Comparison of ENCODE assay signal across 1 mouse cellular context in the genomic region with DNA sequence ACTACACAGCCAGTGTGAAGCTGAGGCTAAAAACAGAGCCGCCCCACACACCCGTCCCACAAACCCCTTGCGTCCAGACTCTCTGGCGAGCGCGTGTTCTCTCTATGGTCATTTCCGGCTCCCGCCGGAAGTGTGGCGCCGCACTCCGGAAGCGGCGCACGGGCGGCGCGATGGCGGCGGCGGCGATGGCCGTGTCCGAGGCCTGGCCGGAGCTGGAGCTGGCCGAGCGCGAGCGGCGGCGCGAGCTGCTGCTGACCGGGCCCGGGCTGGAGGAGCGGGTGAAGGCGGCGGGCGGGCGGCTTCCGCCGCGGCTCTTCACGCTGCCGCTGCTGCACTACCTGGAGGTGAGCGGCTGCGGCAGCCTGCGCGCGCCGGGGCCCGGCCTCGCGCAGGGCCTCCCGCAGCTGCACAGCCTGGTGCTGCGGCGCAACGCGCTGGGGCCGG.
A peak's percentile ranks its signal among the peaks of the same experiment; 100 is the strongest.
TF ChIP-seq lines count a peak whose summit lies in the region.

A gene (plus strand): TSS at position 86 of the 444 bp plus-strand sequence.

TF ChIP-seq in CH12.LX, 34 proteins besides CTCF, POLR2A, EP300 and RAD21:
- TF ChIP-seq KAT2A (IDR thresholded peaks at IDR 0.05; ENCODE audit: insufficient replicate concordance, low read length) (peak; percentile 92; the same call in 1 of the 2 replicates), ZMIZ1 (IDR thresholded peaks at IDR 0.05; ENCODE audit: low read depth, low read length) (peak; percentile 51; the same call in 1 of the 2 replicates), USF1 (IDR thresholded peaks at IDR 0.05; ENCODE audit: low read depth, low read length) (no peak), E2F4 (IDR thresholded peaks at IDR 0.05; ENCODE audit: insufficient replicate concordance, low read depth, low read length) (no peak), MAZ (IDR thresholded peaks at IDR 0.05; ENCODE audit: low read depth, low read length) (no peak), PAX5 (IDR thresholded peaks at IDR 0.05; ENCODE audit: low read length) (no peak), MAX (IDR thresholded peaks at IDR 0.05; ENCODE audit: low read length) (peak; percentile 75), MYC (IDR thresholded peaks at IDR 0.05; ENCODE audit: low read depth, low read length) (peak; percentile 84; the same call in 1 of the 2 replicates), MEF2A (IDR thresholded peaks at IDR 0.05; ENCODE audit: borderline replicate concordance, low read depth, low read length) (peak; percentile 62; the same call in 1 of the 2 replicates), NELFE (IDR thresholded peaks at IDR 0.05; ENCODE audit: low read depth, low read length) (peak; percentile 78), ETS1 (conservative IDR thresholded peaks at IDR 0.05; ENCODE audit: low read depth, low read length) (no peak), BHLHE40 (IDR thresholded peaks at IDR 0.05; ENCODE audit: low read depth, low read length) (peak; percentile 69), TCF12 (IDR thresholded peaks at IDR 0.05; ENCODE audit: low read depth, low read length) (peak; percentile 94), IRF4 (IDR thresholded peaks at IDR 0.05; ENCODE audit: low read depth, low read length) (peak; percentile 38; the same call in 1 of the 2 replicates), ELF1 (IDR thresholded peaks at IDR 0.05; ENCODE audit: low read depth, low read length) (peak; percentile 95), NRF1 (IDR thresholded peaks at IDR 0.05; ENCODE audit: low read depth, low read length) (peak; percentile 68), CHD2 (IDR thresholded peaks at IDR 0.05; ENCODE audit: low read length) (no peak), CHD1 (IDR thresholded peaks at IDR 0.05; ENCODE audit: low read depth, low read length) (no peak), MXI1 (IDR thresholded peaks at IDR 0.05; ENCODE audit: low read depth, low read length) (peak; percentile 87), HCFC1 (IDR thresholded peaks at IDR 0.05; ENCODE audit: low read depth, low read length) (peak; percentile 91), JUN (IDR thresholded peaks at IDR 0.05; ENCODE audit: insufficient read depth, low read depth, low read length) (no peak), SIN3A (IDR thresholded peaks at IDR 0.05; ENCODE audit: low read length) (peak; percentile 90), TBP (conservative IDR thresholded peaks at IDR 0.05; ENCODE audit: low read depth, low read length) (no peak; the same call in 1 of the 2 replicates), RCOR1 (conservative IDR thresholded peaks at IDR 0.05; ENCODE audit: low read depth, low read length) (0 out of 2 replicates have a peak, but pooled peaks have one; percentile 64), ZKSCAN1 (IDR thresholded peaks at IDR 0.05; ENCODE audit: borderline replicate concordance, low read depth, low read length) (no peak), POLR2AphosphoS2 (IDR thresholded peaks at IDR 0.05; ENCODE audit: low read depth, low read length) (peak; percentile 81; the same call in 1 of the 2 replicates), GABPA (IDR thresholded peaks at IDR 0.05; ENCODE audit: insufficient replicate concordance, low read depth, low read length) (peak; percentile 65; the same call in 1 of the 2 replicates)
